12 mouse cellular contexts compared by ENCODE assay signal in genomic region chr1:51508543-51508942, GRCm38 (mm10). TPM values are rescaled to one million over a fixed set of nuclear protein-coding genes. Genes with fewer than 3 reads are reported as not detected.
DNase-seq lines count a peak whose midpoint lies in the region; ATAC-seq lines count a peak whose summit lies in the region.
"Had no signal": no experiment of that assay in that cellular context is flagged by ENCODE, and none has a peak within 500 bp of the region (broad histone marks: within the 10 kb centered on the region; RNA-seq: fewer than 3 reads in every experiment).

No protein-coding gene starts in this region.

- no peak for DNase-seq in heart, adult 18-20 months
- no peak for DNase-seq in liver, embryonic 11.5 days (ENCODE audit: low spot score)
- DNase-seq in ZHBTc4 (ENCODE audit: low read depth, low spot score) (peak; percentile 48), adipocyte (ENCODE audit: low spot score) (no peak)
- DNase-seq: cerebellum, adult 18-20 months had no signal

- H3K4me1 ChIP-seq in heart, embryonic 14.5 days (ENCODE audit: control insufficient read depth in 2 of 2, insufficient read depth in 2 of 2, low read length in 2 of 2) = peaks cover 10 to 17% of the 10 kb centered on the region in 2 experiments
- peaks cover 9% of the 10 kb centered on the region for H3K4me1 ChIP-seq in liver, embryonic 16.5 days (ENCODE audit: control insufficient read depth, low read depth, low read length)
- H3K4me1 ChIP-seq in liver, embryonic 11.5 days (replicated peaks; ENCODE audit: control insufficient read depth, insufficient read depth, low read length) = 0 out of 2 replicates have a peak, but pooled peaks cover 2% of the 10 kb centered on the region
- peaks cover 3% of the 10 kb centered on the region; the same call in 1 of the 2 replicates for H3K4me1 ChIP-seq in stomach, embryonic 15.5 days
- H3K4me1 ChIP-seq: limb, embryonic 15.5 days had no signal

- peak overlapping the region; percentile 73 to 75; a peak in 3 of 4 replicates for H3K27ac ChIP-seq in heart, embryonic 14.5 days (replicated peaks in 1 of 2; ENCODE audit: control insufficient read depth in 1 of 2, insufficient read depth in 1 of 2, low read depth in 2 of 2, low read length in 2 of 2)
- no peak overlapping the region for H3K27ac ChIP-seq in liver, embryonic 16.5 days (ENCODE audit: low read length)
- no peak overlapping the region for H3K27ac ChIP-seq in liver, embryonic 11.5 days (ENCODE audit: low read depth, low read length)
- H3K27ac ChIP-seq in stomach, embryonic 15.5 days = peak overlapping the region; percentile 69; the same call in 1 of the 2 replicates
- H3K27ac ChIP-seq: embryonic facial prominence, embryonic 13.5 days; forebrain, embryonic 10.5 days; limb, embryonic 15.5 days; midbrain, embryonic 10.5 days had no signal

- no peak for ATAC-seq in heart, embryonic 14.5 days (ENCODE audit: insufficient number of reproducible peaks, insufficient read depth, low FRiP score, low read depth)
- no peak for ATAC-seq in liver, embryonic 16.5 days (ENCODE audit: low read depth)
- no peak for ATAC-seq in liver, embryonic 11.5 days (replicated peaks; ENCODE audit: low FRiP score)
- ATAC-seq in stomach, embryonic 15.5 days (ENCODE audit: insufficient read depth, low FRiP score, low read depth) = peak; percentile 44

- H3K4me3 ChIP-seq in heart, embryonic 14.5 days (ENCODE audit: control insufficient read depth in 1 of 2, insufficient read depth in 1 of 2, low read depth in 1 of 2, low read length in 2 of 2) = no peak overlapping the region
- H3K4me3 ChIP-seq in liver, embryonic 16.5 days (ENCODE audit: low read depth, low read length) = no peak overlapping the region
- H3K4me3 ChIP-seq in liver, embryonic 11.5 days (ENCODE audit: low read depth, low read length) = no peak overlapping the region
- no peak overlapping the region for H3K4me3 ChIP-seq in stomach, embryonic 15.5 days (replicated peaks)
- H3K4me3 ChIP-seq: embryonic facial prominence, embryonic 13.5 days; forebrain, embryonic 10.5 days; limb, embryonic 15.5 days; midbrain, embryonic 10.5 days had no signal

- WGBS in heart, embryonic 14.5 days = 56% methylated on average over 3 of the region's 3 CpGs
- WGBS in liver, embryonic 16.5 days (ENCODE audit: insufficient replicate concordance) = 53% methylated on average over 3 of the region's 3 CpGs
- WGBS in liver, embryonic 11.5 days = 69% methylated on average over 3 of the region's 3 CpGs
- 70% methylated on average over 3 of the region's 3 CpGs for WGBS in stomach, embryonic 15.5 days

- no peaks in the 10 kb centered on the region for H3K36me3 ChIP-seq in heart, embryonic 14.5 days (ENCODE audit: control insufficient read depth, insufficient read depth, low read length)
- H3K36me3 ChIP-seq in liver, embryonic 16.5 days (ENCODE audit: control insufficient read depth, insufficient read depth) = no peaks in the 10 kb centered on the region
- H3K36me3 ChIP-seq in liver, embryonic 11.5 days (ENCODE audit: control insufficient read depth, insufficient read depth, low read length) = no peaks in the 10 kb centered on the region
- no peaks in the 10 kb centered on the region for H3K36me3 ChIP-seq in stomach, embryonic 15.5 days
- H3K36me3 ChIP-seq: embryonic facial prominence, embryonic 13.5 days; forebrain, embryonic 10.5 days; limb, embryonic 15.5 days; midbrain, embryonic 10.5 days had no signal

- peak overlapping the region; percentile 41 for H3K4me2 ChIP-seq in heart, embryonic 14.5 days (ENCODE audit: low read length)
- H3K4me2 ChIP-seq in liver, embryonic 16.5 days (ENCODE audit: low read depth, low read length) = peak overlapping the region; percentile 24; the same call in 1 of the 2 replicates
- no peak overlapping the region for H3K4me2 ChIP-seq in liver, embryonic 11.5 days
- no peak overlapping the region for H3K4me2 ChIP-seq in stomach, embryonic 15.5 days
- H3K4me2 ChIP-seq: embryonic facial prominence, embryonic 13.5 days; limb, embryonic 15.5 days had no signal

- H3K9ac ChIP-seq in heart, embryonic 14.5 days (ENCODE audit: low read length) = peak overlapping the region; percentile 23; the same call in 1 of the 2 replicates
- no peak overlapping the region for H3K9ac ChIP-seq in liver, embryonic 16.5 days (ENCODE audit: low read depth, low read length)
- no peak overlapping the region for H3K9ac ChIP-seq in liver, embryonic 11.5 days (ENCODE audit: low read depth, low read length)
- no peak overlapping the region for H3K9ac ChIP-seq in stomach, embryonic 15.5 days
- H3K9ac ChIP-seq: embryonic facial prominence, embryonic 13.5 days; limb, embryonic 15.5 days had no signal

- no peaks in the 10 kb centered on the region for H3K27me3 ChIP-seq in heart, embryonic 14.5 days (ENCODE audit: control insufficient read depth, insufficient read depth, low read length)
- H3K27me3 ChIP-seq in liver, embryonic 16.5 days (ENCODE audit: control insufficient read depth, insufficient read depth, low read depth, low read length) = no peaks in the 10 kb centered on the region
- H3K27me3 ChIP-seq in liver, embryonic 11.5 days (replicated peaks; ENCODE audit: control insufficient read depth, insufficient read depth, low read length) = no peaks in the 10 kb centered on the region
- no peaks in the 10 kb centered on the region for H3K27me3 ChIP-seq in stomach, embryonic 15.5 days (replicated peaks)
- H3K27me3 ChIP-seq: embryonic facial prominence, embryonic 13.5 days; limb, embryonic 15.5 days had no signal

- no peaks in the 10 kb centered on the region for H3K9me3 ChIP-seq in heart, embryonic 14.5 days (ENCODE audit: control insufficient read depth, low read length)
- H3K9me3 ChIP-seq in liver, embryonic 16.5 days (replicated peaks; ENCODE audit: control insufficient read depth, low read length) = no peaks in the 10 kb centered on the region
- no peaks in the 10 kb centered on the region for H3K9me3 ChIP-seq in liver, embryonic 11.5 days (ENCODE audit: control insufficient read depth, low read length)
- H3K9me3 ChIP-seq in stomach, embryonic 15.5 days = no peaks in the 10 kb centered on the region
- H3K9me3 ChIP-seq: embryonic facial prominence, embryonic 13.5 days; forebrain, embryonic 10.5 days; limb, embryonic 15.5 days; midbrain, embryonic 10.5 days had no signal

RNA-seq across cellular contexts. Expression of gene Nabp1, which starts 30.3 kb away (rescaled TPM):
- 19.8 and 22.4 TPM in 2 replicates for polyA plus RNA-seq in heart, embryonic 14.5 days (2014; fragmentation: Nextera tagmentation; extraction: Ambion mirVana)
- total RNA-seq in heart, adult 18-20 months (2021) = 10 to 100 TPM; 44.2 to 48.5 TPM
- polyA plus RNA-seq in liver, embryonic 16.5 days (2015; fragmentation: Nextera tagmentation; extraction: Ambion mirVana) = 9.4 and 11.3 TPM in 2 replicates
- polyA plus RNA-seq in liver, embryonic 11.5 days (2014; fragmentation: Nextera tagmentation; extraction: Ambion mirVana) = 7.6 and 10.1 TPM in 2 replicates
- polyA plus RNA-seq in stomach, embryonic 15.5 days (2015; fragmentation: Nextera tagmentation; extraction: Ambion mirVana) = 17.2 and 17.5 TPM in 2 replicates

Comparison
In these comparisons a context has a peak if more than half of its experiments do, and no peak if none do; other contexts are left out.
1. H3K4me2 ChIP-seq: peak in heart, embryonic 14.5 days (single experiment) and liver, embryonic 16.5 days (single experiment); none in liver, embryonic 11.5 days (single experiment) and stomach, embryonic 15.5 days (single experiment).
2. H3K27ac ChIP-seq: peak in heart, embryonic 14.5 days (2 of 2) and stomach, embryonic 15.5 days (single experiment); none in liver, embryonic 16.5 days (single experiment) and liver, embryonic 11.5 days (single experiment).